ENCODE assay signal across 25 mouse cellular contexts in the genomic region with DNA sequence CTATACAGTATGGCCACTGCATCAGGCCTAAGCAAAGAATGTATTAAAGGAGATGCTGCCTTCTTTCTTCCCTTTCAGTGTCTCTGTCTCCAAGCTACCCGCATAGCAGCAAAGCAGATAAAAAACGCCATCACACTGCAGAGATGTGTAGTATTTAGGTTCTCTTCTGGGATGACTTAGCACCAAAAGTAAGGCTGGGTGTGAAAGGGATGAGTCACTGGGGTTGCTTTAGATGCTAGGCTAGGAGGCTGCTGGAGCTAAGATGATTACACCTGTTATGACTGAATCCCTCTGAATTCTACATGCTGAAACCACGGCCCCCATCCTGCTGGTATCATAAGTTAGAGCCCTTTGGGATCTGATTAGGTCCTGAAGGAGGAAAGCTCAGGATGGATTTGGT.
DNase-seq lines count a peak whose midpoint lies in the region; ATAC-seq and TF ChIP-seq lines count a peak whose summit lies in the region.
"Had no signal": no experiment of that assay in that cellular context is flagged by ENCODE, and none has a peak within 500 bp of the region (broad histone marks: within the 10 kb centered on the region; RNA-seq: fewer than 3 reads in every experiment).

No protein-coding gene starts in this region.

- H3K27me3 ChIP-seq in liver, embryonic 15.5 days: no peaks in the 10 kb centered on the region
- H3K27me3 ChIP-seq: hindbrain, embryonic 15.5 days; limb, embryonic 13.5 days; lung, embryonic 15.5 days; midbrain, embryonic 15.5 days; neural tube, embryonic 13.5 days had no signal

- ATAC-seq in liver, embryonic 15.5 days (ENCODE audit: insufficient read depth): peak; percentile 76
- ATAC-seq: forebrain, postnatal 0 days had no signal

- 76% methylated on average over 3 of the region's 3 CpGs for WGBS in liver, embryonic 15.5 days (ENCODE audit: insufficient replicate concordance)

- H3K9ac ChIP-seq in liver, embryonic 15.5 days: no peak overlapping the region
- H3K9ac ChIP-seq: forebrain, postnatal 0 days; hindbrain, embryonic 15.5 days; limb, embryonic 13.5 days; lung, embryonic 15.5 days; midbrain, embryonic 15.5 days; neural tube, embryonic 13.5 days had no signal

- peak overlapping the region; percentile 88; the same call in 1 of the 2 replicates for H3K27ac ChIP-seq in layer of hippocampus, adult 2 months
- H3K27ac ChIP-seq in liver, embryonic 15.5 days (replicated peaks): 0 out of 2 replicates have a peak overlapping the region, but pooled peaks have one; percentile 8
- H3K27ac ChIP-seq: hindbrain, embryonic 15.5 days; limb, embryonic 13.5 days; neural tube, embryonic 13.5 days had no signal

- H3K4me1 ChIP-seq in liver, embryonic 15.5 days (replicated peaks): peaks cover 9% of the 10 kb centered on the region
- H3K4me1 ChIP-seq: hindbrain, embryonic 15.5 days; midbrain, embryonic 15.5 days; neural tube, embryonic 13.5 days had no signal

- DNase-seq in layer of hippocampus, adult 2 months (ENCODE audit: low spot score in 2 of 2): no peak
- DNase-seq in layer of hippocampus, adult 18-20 months (ENCODE audit: low spot score in 2 of 2): no peak
- peak; percentile 39 for DNase-seq in right cerebral cortex, adult 2 months (ENCODE audit: low spot score in 2 of 2)
- no peak for DNase-seq in right cerebral cortex, postnatal 4 days
- DNase-seq in ovary, postnatal 14 days (ENCODE audit: low spot score): no peak
- DNase-seq in thymus, postnatal 14 days: no peak
- DNase-seq: adrenal gland, postnatal 36 days; cerebellum, adult 11 months; cerebellum, postnatal 10 days; gastrocnemius, postnatal 10 days; kidney, adult 9 months; kidney, postnatal 25 days; lung, postnatal 36 days; right cerebral cortex, postnatal 14 days; spleen, adult 18-20 months; thymus, postnatal 25 days had no signal

- H3K36me3 ChIP-seq in liver, embryonic 15.5 days (replicated peaks): no peaks in the 10 kb centered on the region
- H3K36me3 ChIP-seq: heart, embryonic 10.5 days; hindbrain, embryonic 15.5 days; limb, embryonic 13.5 days; lung, embryonic 15.5 days; midbrain, embryonic 15.5 days; neural tube, embryonic 13.5 days had no signal

- TF ChIP-seq CTCF in layer of hippocampus, adult 2 months (conservative IDR thresholded peaks at IDR 0.05): no peak

- no peaks in the 10 kb centered on the region for H3K9me3 ChIP-seq in liver, embryonic 15.5 days (replicated peaks)
- H3K9me3 ChIP-seq: heart, embryonic 10.5 days; hindbrain, embryonic 15.5 days; limb, embryonic 13.5 days; lung, embryonic 15.5 days; midbrain, embryonic 15.5 days; neural tube, embryonic 13.5 days had no signal

- H3K4me3 ChIP-seq in layer of hippocampus, adult 2 months: no peak overlapping the region
- H3K4me3 ChIP-seq in liver, embryonic 15.5 days (replicated peaks): no peak overlapping the region
- H3K4me3 ChIP-seq: heart, embryonic 10.5 days; hindbrain, embryonic 15.5 days; limb, embryonic 13.5 days; lung, embryonic 15.5 days; midbrain, embryonic 15.5 days; myocyte; neural tube, embryonic 13.5 days had no signal

- no peak overlapping the region for H3K4me2 ChIP-seq in liver, embryonic 15.5 days
- H3K4me2 ChIP-seq: hindbrain, embryonic 15.5 days; limb, embryonic 13.5 days; lung, embryonic 15.5 days; midbrain, embryonic 15.5 days; neural tube, embryonic 13.5 days had no signal

Comparison
In these comparisons a context has a peak if more than half of its experiments do, and no peak if none do; other contexts are left out.
1. DNase-seq: peak in right cerebral cortex, adult 2 months (2 of 2); none in layer of hippocampus, adult 2 months (0 of 2), layer of hippocampus, adult 18-20 months (0 of 2), right cerebral cortex, postnatal 4 days (single experiment), ovary, postnatal 14 days (single experiment) and thymus, postnatal 14 days (single experiment).